Mouse (Mus musculus) embryonic facial prominence, embryonic 14.5 days (tissue): ENCODE data around the gene Gnaq. TPM values are rescaled to one million over a fixed set of nuclear protein-coding genes. Genes with fewer than 3 reads are reported as not detected.

Source experiments
- ATAC-seq: fragments of 200-750 bp; cut with Nextera tagmentation; 2 replicates; pipeline ENCODE4 v1.8.0; 2017; ENCODE audit warnings: low read depth, moderate number of reproducible peaks, moderate TSS enrichment
- DNase-seq: peaks from one replicate; pipeline ENCODE4 v3.0.0-alpha.2; 2015; ENCODE audit warnings: low spot score
- H3K27ac ChIP-seq: fragments of 300-500 bp; sonication (generic); replicated peaks from 2 replicates; pipeline ENCODE4 v1.5.1; 2014; ENCODE audit warnings: low read depth, mild to moderate bottlenecking, low read length, moderate library complexity
- H3K27me3 ChIP-seq: fragments of 300-500 bp; sonication (generic); replicated peaks from 2 replicates; pipeline ENCODE4 v1.6.1; 2014; ENCODE audit warnings: low read length; ENCODE audit not compliant: control insufficient read depth, insufficient read depth
- H3K36me3 ChIP-seq: fragments of 300-500 bp; sonication (generic); 2 replicates; pipeline ENCODE4 v1.6.1; 2014; ENCODE audit warnings: low read length, mixed read lengths; ENCODE audit not compliant: control insufficient read depth, insufficient read depth
- H3K4me1 ChIP-seq: fragments of 300-500 bp; sonication (generic); 2 replicates; pipeline ENCODE4 v1.6.1; 2014; ENCODE audit warnings: antibody characterized with exemption, low read length; ENCODE audit not compliant: control insufficient read depth, insufficient read depth
- H3K4me2 ChIP-seq: fragments of 300-500 bp; sonication (generic); 2 replicates; pipeline ENCODE4 v1.6.1; 2014; ENCODE audit warnings: low read depth, mild to moderate bottlenecking, low read length, moderate library complexity, mixed read lengths
- H3K4me3 ChIP-seq: fragments of 300-500 bp; sonication (generic); 2 replicates; pipeline ENCODE4 v1.5.1; 2014; ENCODE audit warnings: low read depth, mild to moderate bottlenecking, low read length
- H3K9ac ChIP-seq: fragments of 300-500 bp; sonication (generic); 2 replicates; pipeline ENCODE4 v1.6.1; 2014; ENCODE audit warnings: low read depth, mild to moderate bottlenecking, low read length, moderate library complexity, mixed read lengths
- H3K9me3 ChIP-seq: fragments of 300-500 bp; sonication (generic); 2 replicates; pipeline ENCODE4 v1.6.1; 2016; ENCODE audit warnings: low read length; ENCODE audit not compliant: control insufficient read depth
- WGBS: fragments of 180-500 bp; shearing (Covaris S2); extraction: QIAGEN DNeasy Blood & Tissue Kit; methylation state at CpG from one replicate; pipeline ENCODE4 v1.1.7; 2014; 5-methylcytosine and 5-hydroxymethylcytosine counted together
- polyA plus RNA-seq: library from polyadenylated mRNA; unstranded; fragments of >200 nt; fragmentation: Nextera tagmentation; extraction: Ambion mirVana; gene quantifications from 2 replicates; pipeline ENCODE4 v1.2.1, GENCODE M21; 2014

The Gnaq gene
- polyA plus RNA-seq, 1 experiment from 2014 or later: 18.3 TPM

DNA sequence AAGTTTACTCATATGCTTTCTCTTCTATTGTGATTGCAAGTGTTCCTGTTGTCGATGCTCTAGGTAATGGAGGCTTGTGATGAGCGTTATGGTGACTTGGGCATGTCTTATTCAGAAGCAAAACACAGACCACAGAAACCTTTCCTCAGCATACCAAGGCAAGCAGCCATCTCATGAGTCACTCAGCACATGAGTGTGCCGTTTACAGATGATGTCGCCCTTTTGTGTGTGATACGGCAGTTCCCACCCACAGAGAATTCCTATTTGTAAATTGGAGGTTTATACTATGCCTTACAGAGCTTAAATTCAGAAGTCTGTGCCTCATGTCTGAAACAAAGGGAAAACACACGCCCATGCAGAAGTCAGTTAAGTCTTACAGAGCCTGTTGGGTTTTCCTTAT is 253.9 kb downstream of the Gnaq start:
- Histone ChIP-seq H3K9ac (no peak overlapping the region), H3K36me3 (peaks cover 28% of the 10 kb centered on the region), H3K4me3 (no peak overlapping the region), H3K27ac (no peak overlapping the region), H3K4me2 (no peak overlapping the region), H3K9me3 (no peaks in the 10 kb centered on the region), H3K27me3 (no peaks in the 10 kb centered on the region), H3K4me1 (peaks cover 3% of the 10 kb centered on the region; the same call in 1 of the 2 replicates)
- DNase-seq: peak; percentile 25
- no peak for ATAC-seq
- 69% methylated on average over 6 of the region's 6 CpGs for WGBS

DNA sequence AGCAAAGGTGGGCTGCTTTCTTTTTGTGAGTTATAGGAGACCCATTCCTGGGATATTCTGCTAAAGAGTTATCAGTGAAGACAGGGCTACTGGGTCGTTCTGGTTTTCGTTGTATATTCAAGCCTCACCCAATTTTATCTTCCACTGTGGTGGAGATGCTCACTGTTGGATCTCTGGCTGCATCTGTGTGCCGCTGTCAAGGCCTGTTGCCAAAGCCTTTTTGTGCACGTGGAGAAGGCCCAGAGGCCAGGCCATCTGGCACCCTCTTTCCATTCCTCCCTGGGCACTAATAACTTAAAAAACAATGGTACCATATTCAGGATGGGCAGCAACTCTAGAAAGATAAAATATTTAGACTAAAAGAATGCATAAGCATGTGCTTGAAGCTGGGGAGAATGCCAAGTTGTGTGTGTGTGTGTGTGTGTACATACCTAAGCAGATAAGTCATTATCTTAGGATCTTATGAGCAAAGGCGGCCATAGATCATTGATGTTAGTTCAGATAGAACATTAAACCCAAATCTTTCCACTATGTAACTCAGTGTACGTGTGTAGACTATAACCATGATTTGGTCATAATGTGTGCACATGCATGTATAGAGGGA is 257.7 kb downstream of the Gnaq start:
- DNase-seq (no peak), ATAC-seq (no peak)
- H3K4me1 ChIP-seq: peaks cover 3% of the 10 kb centered on the region; the same call in 1 of the 2 replicates
- H3K36me3 ChIP-seq: peaks cover 16% of the 10 kb centered on the region
- H3K4me2 ChIP-seq: no peak overlapping the region
- 84% methylated on average over 6 of the region's 6 CpGs for WGBS
- no peak overlapping the region for H3K4me3 ChIP-seq
- no peaks in the 10 kb centered on the region for H3K27me3 ChIP-seq
- no peak overlapping the region for H3K9ac ChIP-seq
- no peaks in the 10 kb centered on the region for H3K9me3 ChIP-seq
- no peak overlapping the region for H3K27ac ChIP-seq

DNA sequence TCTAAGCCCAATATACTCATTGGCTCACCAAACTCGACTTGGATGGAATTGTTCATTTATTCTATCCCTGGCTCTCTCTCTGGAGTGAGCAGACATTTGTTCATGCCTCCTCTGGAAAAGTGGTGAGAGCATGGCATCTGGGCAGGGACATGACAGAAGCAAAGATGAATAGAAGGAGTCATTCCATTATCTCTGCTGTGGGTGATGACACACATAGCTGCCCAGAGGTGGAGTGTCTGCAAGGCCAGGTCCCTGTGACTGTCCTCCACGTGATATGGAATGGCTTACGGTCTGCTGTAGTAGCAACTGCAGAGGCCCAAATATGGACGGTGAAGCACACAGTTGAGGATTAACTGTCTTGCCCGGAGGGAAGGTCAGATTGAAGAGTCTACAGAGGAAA is 261.8 kb downstream of the Gnaq start:
- 90% methylated on average over 5 of the region's 5 CpGs for WGBS
- ATAC-seq (no peak), DNase-seq (no peak)
- Histone ChIP-seq H3K27me3 (no peaks in the 10 kb centered on the region), H3K9me3 (no peaks in the 10 kb centered on the region), H3K9ac (no peak overlapping the region), H3K4me3 (no peak overlapping the region), H3K4me2 (no peak overlapping the region), H3K36me3 (no peaks in the 10 kb centered on the region), H3K27ac (no peak overlapping the region), H3K4me1 (no peaks in the 10 kb centered on the region)

DNA sequence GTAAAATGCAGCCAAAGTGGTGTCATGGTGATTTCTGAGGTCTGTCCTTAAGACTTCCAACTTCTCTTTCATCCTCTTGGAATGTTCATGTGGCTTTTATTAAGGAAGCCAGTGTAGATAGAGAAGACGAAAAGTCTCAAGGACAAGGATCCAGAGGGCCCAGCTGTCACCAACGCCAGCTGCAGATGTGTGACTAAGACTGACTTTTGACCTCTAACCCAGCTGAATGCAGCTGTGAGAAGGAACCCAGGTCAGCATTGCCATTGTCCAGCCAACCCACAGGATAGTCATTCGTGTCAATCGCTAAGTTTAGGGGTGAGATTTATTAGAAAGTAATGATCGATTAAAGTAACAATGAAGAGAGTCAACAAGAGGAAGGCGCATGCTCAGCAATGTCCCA is 270.5 kb downstream of the Gnaq start:
- Histone ChIP-seq H3K4me1 (no peaks in the 10 kb centered on the region), H3K36me3 (no peaks in the 10 kb centered on the region), H3K4me2 (no peak overlapping the region), H3K27me3 (no peaks in the 10 kb centered on the region), H3K9me3 (no peaks in the 10 kb centered on the region), H3K9ac (no peak overlapping the region), H3K4me3 (no peak overlapping the region), H3K27ac (no peak overlapping the region)
- ATAC-seq: no peak
- DNase-seq: no peak
- 64% methylated on average over 6 of the region's 6 CpGs for whole genome bisulfite sequencing

GRCm38 (mm10) chr19:16407727-16408126 is 275.1 kb downstream of the Gnaq start:
- Histone ChIP-seq H3K4me3 (no peak overlapping the region), H3K9me3 (no peaks in the 10 kb centered on the region), H3K4me1 (no peaks in the 10 kb centered on the region), H3K4me2 (no peak overlapping the region), H3K36me3 (no peaks in the 10 kb centered on the region), H3K27me3 (no peaks in the 10 kb centered on the region), H3K9ac (no peak overlapping the region), H3K27ac (no peak overlapping the region)
- ATAC-seq (no peak), DNase-seq (no peak)
- 79% methylated on average over 1 of the region's 1 CpGs for WGBS

DNA sequence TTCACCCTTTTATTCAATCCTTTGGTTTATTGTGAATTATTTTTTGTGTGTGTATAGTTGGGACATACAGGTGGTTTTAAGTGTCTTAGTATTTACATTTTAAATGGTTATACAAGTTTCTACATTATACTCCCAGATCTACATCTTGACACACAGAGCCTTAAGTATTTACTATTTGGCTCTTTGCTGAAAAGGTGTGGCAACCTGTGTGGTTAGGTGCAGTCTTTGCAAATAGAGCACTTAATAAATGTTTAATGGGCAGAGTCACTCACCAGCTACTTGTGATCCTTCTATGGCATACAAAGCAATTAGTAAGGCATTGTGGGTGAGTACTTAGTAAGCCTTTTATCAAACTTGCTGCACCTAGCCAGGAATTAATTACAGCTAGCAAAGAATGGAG is 278.7 kb downstream of the Gnaq start:
- no peak overlapping the region for H3K4me3 ChIP-seq
- no peak overlapping the region for H3K9ac ChIP-seq
- H3K4me2 ChIP-seq: no peak overlapping the region
- no peaks in the 10 kb centered on the region for H3K4me1 ChIP-seq
- H3K36me3 ChIP-seq: no peaks in the 10 kb centered on the region
- no peaks in the 10 kb centered on the region for H3K9me3 ChIP-seq
- H3K27me3 ChIP-seq: no peaks in the 10 kb centered on the region
- no peak overlapping the region for H3K27ac ChIP-seq
- ATAC-seq (no peak), DNase-seq (no peak)

- Histone ChIP-seq H3K4me1 (no peaks in the 10 kb centered on the region), H3K27ac (no peak overlapping the region), H3K4me2 (no peak overlapping the region), H3K4me3 (no peak overlapping the region), H3K9me3 (no peaks in the 10 kb centered on the region), H3K9ac (no peak overlapping the region), H3K36me3 (no peaks in the 10 kb centered on the region), H3K27me3 (no peaks in the 10 kb centered on the region)
- no peak for ATAC-seq
- 79% methylated on average over 5 of the region's 5 CpGs for WGBS
- no peak for DNase-seq
Measured at GRCm38 (mm10) chr19:16418086-16418663, 285.5 kb downstream of the Gnaq start.

- H3K36me3 ChIP-seq: no peaks in the 10 kb centered on the region
- no peaks in the 10 kb centered on the region for H3K4me1 ChIP-seq
- H3K27me3 ChIP-seq: no peaks in the 10 kb centered on the region
- H3K9me3 ChIP-seq: peaks cover 13% of the 10 kb centered on the region
- H3K4me2 ChIP-seq: no peak overlapping the region
- no peak overlapping the region for H3K4me3 ChIP-seq
- DNase-seq (no peak), ATAC-seq (no peak)
- H3K9ac ChIP-seq: no peak overlapping the region
- no peak overlapping the region for H3K27ac ChIP-seq
- 63% methylated on average over 2 of the region's 2 CpGs for WGBS
Measured at GRCm38 (mm10) chr19:16425596-16425995, 293.0 kb downstream of the Gnaq start.

DNA sequence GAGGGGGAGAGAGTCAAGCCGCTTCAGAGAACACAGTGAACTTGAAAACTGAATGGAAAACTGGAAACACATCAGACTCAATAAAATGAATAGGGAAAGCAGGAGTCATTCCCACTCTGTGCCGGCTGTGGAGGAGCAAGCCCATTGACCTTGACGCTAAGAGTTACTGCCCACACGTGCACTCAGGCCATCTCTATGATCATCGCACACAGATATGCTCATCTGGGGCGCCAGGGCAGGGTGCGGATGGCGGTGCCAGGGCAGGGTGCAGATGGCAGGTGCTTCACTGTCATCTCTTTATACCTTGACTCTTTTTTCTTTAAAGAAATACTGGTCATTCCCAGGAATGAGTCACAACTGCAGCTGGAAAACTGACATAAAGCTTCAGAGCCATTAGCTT is 298.7 kb downstream of the Gnaq start:
- H3K4me3 ChIP-seq: no peak overlapping the region
- 93% methylated on average over 8 of the region's 8 CpGs for WGBS
- ATAC-seq (no peak), DNase-seq (no peak)
- H3K36me3 ChIP-seq: no peaks in the 10 kb centered on the region
- no peak overlapping the region for H3K4me2 ChIP-seq
- peaks cover 13% of the 10 kb centered on the region for H3K9me3 ChIP-seq
- no peak overlapping the region for H3K27ac ChIP-seq
- H3K4me1 ChIP-seq: peaks cover 10% of the 10 kb centered on the region
- H3K9ac ChIP-seq: no peak overlapping the region
- peaks cover 20% of the 10 kb centered on the region for H3K27me3 ChIP-seq
